ENCODE assay signal across 8 mouse cellular contexts in genomic region chr9:14089791-14090256, GRCm38 (mm10).
DNase-seq lines count a peak whose midpoint lies in the region; ATAC-seq and TF ChIP-seq lines count a peak whose summit lies in the region.

No protein-coding gene starts in this region.

- no peak overlapping the region for H3K9ac ChIP-seq in kidney, embryonic 14.5 days (ENCODE audit: low read depth, low read length)
- H3K9ac ChIP-seq in forebrain, postnatal 0 days = no peak overlapping the region
- no peak overlapping the region for H3K9ac ChIP-seq in midbrain, embryonic 15.5 days
- H3K9ac ChIP-seq in liver, embryonic 12.5 days = no peak overlapping the region

- ATAC-seq in kidney, embryonic 14.5 days (ENCODE audit: low FRiP score, low TSS enrichment) = no peak
- peak; percentile 63 for ATAC-seq in forebrain, postnatal 0 days
- ATAC-seq in midbrain, embryonic 15.5 days (replicated peaks) = peak; percentile 82
- ATAC-seq in liver, embryonic 12.5 days = no peak

- 80% methylated on average over 8 of the region's 8 CpGs for WGBS in kidney, embryonic 14.5 days
- 29% methylated on average over 8 of the region's 8 CpGs for WGBS in forebrain, postnatal 0 days
- WGBS in midbrain, embryonic 15.5 days = 49% methylated on average over 8 of the region's 8 CpGs
- WGBS in liver, embryonic 12.5 days (ENCODE audit: insufficient replicate concordance) = 69% methylated on average over 8 of the region's 8 CpGs

- peak; percentile 32 for DNase-seq in kidney, adult 18-20 months
- DNase-seq in adrenal gland, postnatal 14 days = peak; percentile 66
- peak; percentile 17 for DNase-seq in forebrain, postnatal 0 days
- DNase-seq in kidney, adult 9 months = peak; percentile 51
- no peak for DNase-seq in gastrocnemius, adult 18-20 months (ENCODE audit: low spot score)

- H3K27ac ChIP-seq in kidney, embryonic 14.5 days (ENCODE audit: low read depth, low read length) = no peak overlapping the region
- no peak overlapping the region for H3K27ac ChIP-seq in forebrain, postnatal 0 days (ENCODE audit: low read depth, low read length)
- no peak overlapping the region for H3K27ac ChIP-seq in midbrain, embryonic 15.5 days
- H3K27ac ChIP-seq in liver, embryonic 12.5 days = no peak overlapping the region

- no peak for TF ChIP-seq CTCF in forebrain, postnatal 0 days (IDR thresholded peaks at IDR 0.05; ENCODE audit: low read depth)

- no peak overlapping the region for H3K4me2 ChIP-seq in kidney, embryonic 14.5 days (replicated peaks; ENCODE audit: low read depth, low read length)
- H3K4me2 ChIP-seq in forebrain, postnatal 0 days (ENCODE audit: low read depth) = no peak overlapping the region
- H3K4me2 ChIP-seq in midbrain, embryonic 15.5 days = no peak overlapping the region
- no peak overlapping the region for H3K4me2 ChIP-seq in liver, embryonic 12.5 days

- H3K27me3 ChIP-seq in kidney, embryonic 14.5 days (ENCODE audit: control insufficient read depth, insufficient read depth, low read length) = no peaks in the 10 kb centered on the region
- H3K27me3 ChIP-seq in forebrain, postnatal 0 days (ENCODE audit: insufficient read depth, low read length) = no peaks in the 10 kb centered on the region
- H3K27me3 ChIP-seq in midbrain, embryonic 15.5 days (replicated peaks) = no peaks in the 10 kb centered on the region
- H3K27me3 ChIP-seq in liver, embryonic 12.5 days (replicated peaks) = no peaks in the 10 kb centered on the region

- H3K9me3 ChIP-seq in kidney, embryonic 14.5 days (ENCODE audit: control insufficient read depth, low read length) = no peaks in the 10 kb centered on the region
- H3K9me3 ChIP-seq in forebrain, postnatal 0 days (ENCODE audit: low read length) = no peaks in the 10 kb centered on the region
- no peaks in the 10 kb centered on the region for H3K9me3 ChIP-seq in midbrain, embryonic 15.5 days
- H3K9me3 ChIP-seq in liver, embryonic 12.5 days (replicated peaks) = no peaks in the 10 kb centered on the region

- no peaks in the 10 kb centered on the region for H3K36me3 ChIP-seq in kidney, embryonic 14.5 days (ENCODE audit: control insufficient read depth, insufficient read depth, low read length)
- H3K36me3 ChIP-seq in forebrain, postnatal 0 days (ENCODE audit: insufficient read depth) = no peaks in the 10 kb centered on the region
- no peaks in the 10 kb centered on the region for H3K36me3 ChIP-seq in midbrain, embryonic 15.5 days (replicated peaks)
- H3K36me3 ChIP-seq in liver, embryonic 12.5 days = no peaks in the 10 kb centered on the region

- H3K4me1 ChIP-seq in kidney, embryonic 14.5 days (ENCODE audit: control insufficient read depth, insufficient read depth, low read length) = 0 out of 2 replicates have a peak, but pooled peaks cover 4% of the 10 kb centered on the region
- H3K4me1 ChIP-seq in forebrain, postnatal 0 days (ENCODE audit: insufficient read depth) = no peaks in the 10 kb centered on the region
- 0 out of 2 replicates have a peak, but pooled peaks cover 5% of the 10 kb centered on the region for H3K4me1 ChIP-seq in midbrain, embryonic 15.5 days
- H3K4me1 ChIP-seq in liver, embryonic 12.5 days = 0 out of 2 replicates have a peak, but pooled peaks cover 3% of the 10 kb centered on the region

- no peak overlapping the region for H3K4me3 ChIP-seq in kidney, embryonic 14.5 days (ENCODE audit: low read length)
- H3K4me3 ChIP-seq in forebrain, postnatal 0 days (ENCODE audit: low read depth, low read length) = no peak overlapping the region
- no peak overlapping the region for H3K4me3 ChIP-seq in midbrain, embryonic 15.5 days
- H3K4me3 ChIP-seq in liver, embryonic 12.5 days = no peak overlapping the region

Comparison
In these comparisons a context has a peak if more than half of its experiments do, and no peak if none do; other contexts are left out.
1. ATAC-seq: peak in forebrain, postnatal 0 days (single experiment) and midbrain, embryonic 15.5 days (single experiment); none in kidney, embryonic 14.5 days (single experiment) and liver, embryonic 12.5 days (single experiment).